Mouse (Mus musculus) limb, embryonic 14.5 days (tissue): ENCODE measurements around the gene Tmigd3. TPM values are rescaled to one million over a fixed set of nuclear protein-coding genes. Genes with fewer than 3 reads are reported as not detected.
"Not testable (repeated sequence)": the region's sequence is repeated elsewhere in the genome, so short reads cannot be mapped to it uniquely, and the experiment has no call there.

Source experiments
- ATAC-seq: fragments of 200-750 bp; cut with Nextera tagmentation; 2 replicates; pipeline ENCODE4 v1.8.0; 2017; ENCODE audit warnings: low read depth, moderate number of reproducible peaks, moderate TSS enrichment; ENCODE audit not compliant: low FRiP score
- DNase-seq: peaks from one replicate; pipeline ENCODE4 v3.0.0-alpha.2; 2015; ENCODE audit warnings: low spot score
- H3K27ac ChIP-seq: fragments of 300-500 bp; sonication (generic); replicated peaks from 2 replicates; pipeline ENCODE4 v1.5.1; 2014; ENCODE audit warnings: low read depth, mild to moderate bottlenecking, low read length, moderate library complexity, mixed read lengths
- H3K27me3 ChIP-seq: fragments of 300-500 bp; sonication (generic); 2 replicates; pipeline ENCODE4 v1.6.1; 2014; ENCODE audit warnings: low read length, mixed read lengths; ENCODE audit not compliant: control insufficient read depth, insufficient read depth
- H3K36me3 ChIP-seq: fragments of 300-500 bp; sonication (generic); 2 replicates; pipeline ENCODE4 v1.6.1; 2014; ENCODE audit warnings: mild to moderate bottlenecking, low read length, moderate library complexity, mixed read lengths; ENCODE audit not compliant: control insufficient read depth, insufficient read depth
- H3K4me1 ChIP-seq: fragments of 300-500 bp; sonication (generic); 2 replicates; pipeline ENCODE4 v1.6.1; 2014; ENCODE audit warnings: antibody characterized with exemption, low read length, mixed read lengths; ENCODE audit not compliant: control insufficient read depth, insufficient read depth
- H3K4me2 ChIP-seq: fragments of 300-500 bp; sonication (generic); replicated peaks from 2 replicates; pipeline ENCODE4 v1.6.1; 2014; ENCODE audit warnings: low read depth, mild to moderate bottlenecking, low read length, moderate library complexity; ENCODE audit not compliant: severe bottlenecking
- H3K4me3 ChIP-seq: fragments of 300-500 bp; sonication (generic); replicated peaks from 2 replicates; pipeline ENCODE4 v1.5.1; 2014; ENCODE audit warnings: low read length
- H3K9ac ChIP-seq: fragments of 300-500 bp; sonication (generic); 2 replicates; pipeline ENCODE4 v1.6.1; 2014; ENCODE audit warnings: mild to moderate bottlenecking, low read depth, low read length, moderate library complexity; ENCODE audit not compliant: severe bottlenecking
- H3K9me3 ChIP-seq: fragments of 300-500 bp; sonication (generic); 2 replicates; pipeline ENCODE4 v1.6.1; 2016; ENCODE audit warnings: low read length; ENCODE audit not compliant: control insufficient read depth
- POLR2A ChIP-seq: fragments of 200-500 bp; IDR thresholded peaks from 2 replicates; pipeline ENCODE4 v1.8.0; 2012; ENCODE audit warnings: inconsistent platforms, mild to moderate bottlenecking, moderate library complexity, borderline replicate concordance; ENCODE audit not compliant: insufficient read depth, insufficient read length; ENCODE audit errors: extremely low read depth
- WGBS: fragments of 180-500 bp; shearing (Covaris S2); extraction: QIAGEN DNeasy Blood & Tissue Kit; methylation state at CpG from one replicate; pipeline ENCODE4 v1.1.7; 2014; 5-methylcytosine and 5-hydroxymethylcytosine counted together
- polyA plus RNA-seq, 2 experiments: library from polyadenylated mRNA; depleted of rRNA in 1 of 2; stranded (reverse) in 1 of 2; unstranded in 1 of 2; fragments of >200 nt; fragmentation: Nextera tagmentation in 1 of 2; extraction: Ambion mirVana in 1 of 2; gene quantifications; 2 replicates each; pipeline versions ENCODE4 v1.2.1 to v1.2.3; 2012 to 2014

Gene Tmigd3
- polyA plus RNA-seq, 2 experiments = 0.21 to 0.23 TPM

DNA sequence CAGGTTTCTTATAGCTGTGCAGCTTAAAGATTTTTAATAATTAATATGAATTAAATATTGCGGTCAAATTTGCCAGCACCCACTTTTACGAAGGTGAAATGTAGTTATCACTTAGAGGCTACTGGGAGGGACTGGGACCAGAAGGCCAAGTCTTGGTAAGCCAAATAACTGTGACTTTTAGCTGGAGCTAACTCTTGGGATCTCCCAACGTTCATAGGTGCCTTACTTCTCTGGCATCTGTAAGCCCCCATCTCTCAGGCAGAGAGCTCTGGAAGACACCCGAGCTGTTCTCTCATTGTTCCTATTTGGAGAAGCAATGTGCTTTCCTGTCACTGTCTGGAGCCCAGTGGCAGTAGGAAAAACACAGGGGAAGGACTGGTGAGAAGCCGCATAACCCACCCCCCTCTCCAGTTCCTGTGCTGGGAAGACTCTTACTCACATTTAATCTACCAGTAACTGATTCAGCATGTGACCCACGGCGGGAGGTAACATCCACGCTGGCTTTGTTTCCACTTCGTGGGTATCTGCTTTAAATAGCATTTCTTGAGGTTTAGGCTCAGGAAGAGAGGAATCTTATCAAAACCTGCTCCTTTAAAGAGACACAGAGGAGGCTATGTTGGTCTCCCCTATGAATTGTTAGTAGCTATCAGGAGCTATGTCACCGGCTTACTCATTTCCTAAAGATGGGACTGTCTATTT lies 47.1 kb downstream of the Tmigd3 start:
- Histone ChIP-seq H3K4me2 (no peak overlapping the region), H3K27me3 (no peaks in the 10 kb centered on the region), H3K36me3 (no peaks in the 10 kb centered on the region), H3K27ac (no peak overlapping the region), H3K4me1 (0 out of 2 replicates have a peak, but pooled peaks cover 3% of the 10 kb centered on the region), H3K9me3 (no peaks in the 10 kb centered on the region), H3K4me3 (no peak overlapping the region), H3K9ac (no peak overlapping the region)
- TF ChIP-seq POLR2A = no peak
- no peak for ATAC-seq
- DNase-seq = no peak
- WGBS = 55% methylated on average over 10 of the region's 10 CpGs

DNA sequence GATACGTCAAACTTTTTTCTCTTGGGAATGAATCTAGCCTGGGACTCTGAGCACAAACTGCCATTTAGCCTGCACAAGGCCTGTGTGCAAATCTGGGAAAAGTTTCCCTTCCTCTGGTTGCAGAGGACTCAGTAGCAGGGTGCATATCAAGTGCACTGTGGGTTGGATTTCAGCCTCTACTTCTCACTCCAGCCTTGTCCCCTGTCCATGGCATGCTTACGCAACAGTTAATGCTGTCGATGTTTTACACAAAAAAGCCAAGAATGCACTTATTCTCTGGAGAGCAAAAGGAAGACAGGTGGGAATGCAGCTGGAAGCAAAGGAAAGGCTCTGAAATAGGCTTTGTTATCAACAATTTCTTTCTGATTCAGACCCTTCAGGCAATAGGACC lies 47.6 kb downstream of the Tmigd3 start:
- no peaks in the 10 kb centered on the region for H3K36me3 ChIP-seq
- H3K4me1 ChIP-seq = 0 out of 2 replicates have a peak, but pooled peaks cover 3% of the 10 kb centered on the region
- no peak overlapping the region for H3K9ac ChIP-seq
- H3K4me2 ChIP-seq = no peak overlapping the region
- WGBS = 72% methylated on average over 3 of the region's 3 CpGs
- no peaks in the 10 kb centered on the region for H3K9me3 ChIP-seq
- H3K27ac ChIP-seq = no peak overlapping the region
- no peak for TF ChIP-seq POLR2A
- no peaks in the 10 kb centered on the region for H3K27me3 ChIP-seq
- H3K4me3 ChIP-seq = no peak overlapping the region
- no peak for DNase-seq
- ATAC-seq = no peak

DNA sequence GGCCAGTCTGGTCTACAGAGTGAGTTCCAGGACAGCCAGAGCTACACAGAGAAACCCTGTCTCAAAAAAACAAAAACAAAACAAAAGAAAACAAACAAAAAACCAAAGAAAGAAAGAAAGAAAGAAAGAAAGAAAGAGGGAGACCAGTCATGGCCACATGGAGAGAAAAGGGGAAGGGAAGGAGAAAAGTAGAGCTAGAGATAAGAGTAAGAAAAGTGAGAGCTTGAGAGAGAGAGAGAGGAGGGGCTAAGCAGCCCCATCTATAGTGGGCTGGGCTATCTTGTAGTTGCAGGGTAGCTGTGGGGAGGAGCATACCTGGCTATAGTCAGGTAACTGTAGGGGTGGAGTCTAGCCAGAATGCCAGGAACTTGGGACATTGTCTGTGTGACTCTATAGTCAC lies 50.0 kb downstream of the Tmigd3 start:
- H3K4me1 ChIP-seq, H3K9me3 ChIP-seq, H3K27ac ChIP-seq, H3K4me3 ChIP-seq, H3K9ac ChIP-seq, H3K4me2 ChIP-seq, ATAC-seq, H3K27me3 ChIP-seq, DNase-seq, H3K36me3 ChIP-seq: not testable (repeated sequence)

DNA sequence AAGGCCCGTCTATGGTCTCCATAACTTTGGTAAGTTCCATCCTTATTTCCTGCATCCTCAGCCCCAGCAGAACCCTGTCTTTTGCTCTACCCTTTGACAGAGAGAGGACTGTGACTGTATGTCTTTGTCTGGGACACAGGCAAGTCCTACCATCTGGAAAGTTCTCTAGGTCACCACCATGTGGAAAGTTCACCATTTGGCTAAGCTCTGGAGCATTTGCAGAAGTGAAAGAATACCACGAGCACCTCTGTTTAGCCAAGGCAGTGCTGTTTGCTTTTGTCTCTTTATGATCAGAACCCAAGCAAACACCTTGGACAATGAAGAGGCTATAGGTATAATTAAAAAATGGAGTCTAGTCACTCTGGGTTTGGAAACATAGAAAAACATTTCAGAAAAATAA lies 51.3 kb downstream of the Tmigd3 start:
- no peak overlapping the region for H3K9ac ChIP-seq
- no peak for TF ChIP-seq POLR2A
- no peak overlapping the region for H3K4me2 ChIP-seq
- no peaks in the 10 kb centered on the region for H3K9me3 ChIP-seq
- H3K4me3 ChIP-seq = no peak overlapping the region
- no peak overlapping the region for H3K27ac ChIP-seq
- DNase-seq (no peak), ATAC-seq (no peak)
- WGBS = 88% methylated on average over 2 of the region's 2 CpGs
- no peaks in the 10 kb centered on the region for H3K27me3 ChIP-seq
- H3K36me3 ChIP-seq = no peaks in the 10 kb centered on the region
- H3K4me1 ChIP-seq = 0 out of 2 replicates have a peak, but pooled peaks cover 3% of the 10 kb centered on the region

DNA sequence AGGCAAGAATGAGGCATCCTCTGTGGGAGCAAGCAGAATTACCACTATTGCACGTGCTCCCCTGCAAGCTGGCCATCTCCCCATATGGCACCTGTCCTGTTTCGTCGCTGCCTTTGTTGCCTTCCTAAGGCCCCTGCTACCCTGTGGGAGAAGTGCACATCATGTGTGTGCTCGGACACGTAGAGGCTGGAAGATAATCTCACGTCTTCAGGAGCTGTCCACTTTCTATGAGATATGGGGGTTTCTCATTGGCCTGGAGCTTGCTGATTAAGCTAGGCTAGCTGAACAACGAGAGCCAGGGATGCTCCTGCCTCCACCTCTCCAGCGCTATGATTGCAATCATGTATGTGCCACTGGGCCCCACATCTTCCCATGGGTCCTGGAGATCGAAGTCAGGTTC lies 53.9 kb downstream of the Tmigd3 start:
- no peak for TF ChIP-seq POLR2A
- no peak overlapping the region for H3K9ac ChIP-seq
- H3K27ac ChIP-seq = no peak overlapping the region
- no peak overlapping the region for H3K4me3 ChIP-seq
- H3K4me2 ChIP-seq = no peak overlapping the region
- no peaks in the 10 kb centered on the region for H3K27me3 ChIP-seq
- ATAC-seq (no peak), DNase-seq (no peak)
- no peaks in the 10 kb centered on the region for H3K4me1 ChIP-seq
- no peaks in the 10 kb centered on the region for H3K36me3 ChIP-seq
- WGBS = 87% methylated on average over 9 of the region's 9 CpGs
- H3K9me3 ChIP-seq = no peaks in the 10 kb centered on the region
